In genomic region chr2:153047828-153048465, GRCm38 (mm10) we compare ENCODE assay signal across 9 mouse cellular contexts. TPM values are rescaled to one million over a fixed set of nuclear protein-coding genes. Genes with fewer than 3 reads are reported as not detected.
DNase-seq lines count a peak whose midpoint lies in the region; ATAC-seq and TF ChIP-seq lines count a peak whose summit lies in the region.
"Had no signal": no experiment of that assay in that cellular context is flagged by ENCODE, and none has a peak within 500 bp of the region (broad histone marks: within the 10 kb centered on the region; RNA-seq: fewer than 3 reads in every experiment).

No protein-coding gene starts in this region.

- peaks cover 39% of the 10 kb centered on the region for H3K27me3 ChIP-seq in forebrain, embryonic 10.5 days (ENCODE audit: poor library complexity, severe bottlenecking)
- H3K27me3 ChIP-seq in stomach, postnatal 0 days (ENCODE audit: control insufficient read depth, insufficient read depth, low read length), result no peaks in the 10 kb centered on the region

- peaks cover 1% of the 10 kb centered on the region; the same call in 1 of the 2 replicates for H3K4me1 ChIP-seq in bone marrow, adult 2 months (ENCODE audit: control insufficient read depth, insufficient read depth, low read length)
- H3K4me1 ChIP-seq in forebrain, embryonic 10.5 days, result peaks cover 6% of the 10 kb centered on the region
- no peaks in the 10 kb centered on the region for H3K4me1 ChIP-seq in stomach, postnatal 0 days (replicated peaks; ENCODE audit: control insufficient read depth, insufficient read depth)

- no peak overlapping the region for H3K4me2 ChIP-seq in stomach, postnatal 0 days (replicated peaks; ENCODE audit: low read depth)
- H3K4me2 ChIP-seq: limb, embryonic 12.5 days had no signal

- no peaks in the 10 kb centered on the region for H3K9me3 ChIP-seq in forebrain, embryonic 10.5 days
- H3K9me3 ChIP-seq in stomach, postnatal 0 days (ENCODE audit: control insufficient read depth, low read length), result no peaks in the 10 kb centered on the region
- H3K9me3 ChIP-seq: limb, embryonic 12.5 days had no signal

- DNase-seq in gastrocnemius, adult 2 months, result no peak
- DNase-seq in gastrocnemius, postnatal 36 days, result no peak
- peak; percentile 54 for DNase-seq in A20 (ENCODE audit: low read depth, low spot score)
- peak; percentile 40 for DNase-seq in forebrain, embryonic 10.5 days (ENCODE audit: extremely low spot score, low spot score)
- DNase-seq in kidney, postnatal 25 days, result peak; percentile 41 to 69
- peak; percentile 76 for DNase-seq in lung, postnatal 14 days
- DNase-seq in stomach, postnatal 0 days (ENCODE audit: low spot score), result peak; percentile 45

- no peak for TF ChIP-seq POLR2A in bone marrow, adult 2 months (IDR thresholded peaks at IDR 0.05; ENCODE audit: borderline replicate concordance, control insufficient read depth, low read depth, low read length)

- ATAC-seq in stomach, postnatal 0 days (ENCODE audit: low FRiP score, low TSS enrichment), result no peak

- H3K36me3 ChIP-seq in forebrain, embryonic 10.5 days (replicated peaks), result no peaks in the 10 kb centered on the region
- H3K36me3 ChIP-seq in stomach, postnatal 0 days (ENCODE audit: control insufficient read depth, insufficient read depth, low read length), result no peaks in the 10 kb centered on the region
- H3K36me3 ChIP-seq: limb, embryonic 12.5 days had no signal

- H3K9ac ChIP-seq in stomach, postnatal 0 days (ENCODE audit: low read length), result no peak overlapping the region
- H3K9ac ChIP-seq: limb, embryonic 12.5 days had no signal

- 51% methylated on average over 17 of the region's 17 CpGs for WGBS in bone marrow, adult 2 months
- 46% methylated on average over 17 of the region's 17 CpGs for WGBS in forebrain, embryonic 10.5 days
- 37% methylated on average over 17 of the region's 17 CpGs for WGBS in stomach, postnatal 0 days

- no peak overlapping the region for H3K27ac ChIP-seq in gastrocnemius, adult 2 months
- no peak overlapping the region for H3K27ac ChIP-seq in bone marrow, adult 2 months (ENCODE audit: control insufficient read depth, insufficient read depth, low read depth, low read length, poor library complexity)
- H3K27ac ChIP-seq in forebrain, embryonic 10.5 days, result no peak overlapping the region
- no peak overlapping the region for H3K27ac ChIP-seq in stomach, postnatal 0 days (replicated peaks)
- H3K27ac ChIP-seq: limb, embryonic 12.5 days had no signal

- intact Hi-C loops in gastrocnemius, adult 2 months (cut with DNase I), result loop anchor here (2.0 kb wide), 1 partner anchor 95 kb away; no protein-coding TSS in a partner anchor
- intact Hi-C loops in gastrocnemius, postnatal 36 days (cut with DNase I), result loop anchor here (5.0 kb wide), 1 partner anchor 94 kb away; no protein-coding TSS in a partner anchor

- no peak overlapping the region for H3K4me3 ChIP-seq in gastrocnemius, adult 2 months
- H3K4me3 ChIP-seq in bone marrow, adult 2 months (replicated peaks; ENCODE audit: control insufficient read depth, low read depth, low read length), result no peak overlapping the region
- H3K4me3 ChIP-seq in forebrain, embryonic 10.5 days, result no peak overlapping the region
- H3K4me3 ChIP-seq in stomach, postnatal 0 days (ENCODE audit: low read depth, low read length), result no peak overlapping the region
- H3K4me3 ChIP-seq: limb, embryonic 12.5 days had no signal

- peak; percentile 67 for TF ChIP-seq CTCF in gastrocnemius, adult 2 months (IDR thresholded peaks at IDR 0.05)
- peak; percentile 81 for TF ChIP-seq CTCF in bone marrow, adult 2 months (IDR thresholded peaks at IDR 0.05; ENCODE audit: control insufficient read depth, insufficient read depth, low read length)
- TF ChIP-seq CTCF in stomach, postnatal 0 days (IDR thresholded peaks at IDR 0.05; ENCODE audit: low read depth), result peak; percentile 76

- no peak for TF ChIP-seq EP300 in stomach, postnatal 0 days (optimal IDR thresholded peaks at IDR 0.05)

RNA-seq across cellular contexts. Expression of gene Xkr7, which starts 16.3 kb away (rescaled TPM):
- not detected for total RNA-seq in gastrocnemius, adult 2 months (2021)
- total RNA-seq in gastrocnemius, postnatal 36 days (2021), result not detected
- polyA plus RNA-seq in bone marrow, adult 2 months (2011; ENCODE audit: insufficient read depth, insufficient read length, low replicate concordance, missing spikeins), result not detected in 2 replicates
- polyA plus RNA-seq in forebrain, embryonic 10.5 days (2016; fragmentation: Nextera tagmentation; extraction: Ambion mirVana), result 0.14 and 0.20 TPM in 2 replicates
- 0.04 TPM in 1 of 2 replicates, not detected in the other for polyA plus RNA-seq in stomach, postnatal 0 days (2015; fragmentation: Nextera tagmentation; extraction: Ambion mirVana)
- polyA plus RNA-seq: limb, embryonic 12.5 days had no signal

RNA-seq across cellular contexts. Expression of gene Ccm2l, which starts 17.8 kb away (rescaled TPM):
- total RNA-seq in gastrocnemius, adult 2 months (2021), result 1 to 10 TPM; 4.5 to 6.9 TPM
- total RNA-seq in gastrocnemius, postnatal 36 days (2021), result 1 to 10 TPM; 4.3 to 4.5 TPM
- 4.8 and 8.3 TPM in 2 replicates for polyA plus RNA-seq in bone marrow, adult 2 months (2011; ENCODE audit: insufficient read depth, insufficient read length, low replicate concordance, missing spikeins)
- polyA plus RNA-seq in forebrain, embryonic 10.5 days (2016; fragmentation: Nextera tagmentation; extraction: Ambion mirVana), result 0.83 and 0.84 TPM in 2 replicates
- 1.1 and 1.2 TPM in 2 replicates for polyA plus RNA-seq in stomach, postnatal 0 days (2015; fragmentation: Nextera tagmentation; extraction: Ambion mirVana)

RNA-seq across cellular contexts. Expression of gene Pdrg1, which starts 32.7 kb away (rescaled TPM):
- 10 to 100 TPM; 73.6 to 91.5 TPM for total RNA-seq in gastrocnemius, adult 2 months (2021)
- total RNA-seq in gastrocnemius, postnatal 36 days (2021), result 10 to 100 TPM; 69.5 to 74.1 TPM
- 29.8 and 30.9 TPM in 2 replicates for polyA plus RNA-seq in bone marrow, adult 2 months (2011; ENCODE audit: insufficient read depth, insufficient read length, low replicate concordance, missing spikeins)
- polyA plus RNA-seq in forebrain, embryonic 10.5 days (2016; fragmentation: Nextera tagmentation; extraction: Ambion mirVana), result 88.5 and 90.8 TPM in 2 replicates
- polyA plus RNA-seq in stomach, postnatal 0 days (2015; fragmentation: Nextera tagmentation; extraction: Ambion mirVana), result 66.0 and 66.8 TPM in 2 replicates

Comparison
In these comparisons a context has a peak if more than half of its experiments do, and no peak if none do; other contexts are left out.
1. DNase-seq: peak in A20 (single experiment), forebrain, embryonic 10.5 days (single experiment), kidney, postnatal 25 days (2 of 2), lung, postnatal 14 days (single experiment) and stomach, postnatal 0 days (single experiment); none in gastrocnemius, adult 2 months (single experiment) and gastrocnemius, postnatal 36 days (0 of 2).
2. Peak in every context shown above with its lines, with median percentiles within 50 percentile points of each other: CTCF ChIP-seq.